Mouse (Mus musculus): ENCODE measurements around the gene Ddx27.

DNA sequence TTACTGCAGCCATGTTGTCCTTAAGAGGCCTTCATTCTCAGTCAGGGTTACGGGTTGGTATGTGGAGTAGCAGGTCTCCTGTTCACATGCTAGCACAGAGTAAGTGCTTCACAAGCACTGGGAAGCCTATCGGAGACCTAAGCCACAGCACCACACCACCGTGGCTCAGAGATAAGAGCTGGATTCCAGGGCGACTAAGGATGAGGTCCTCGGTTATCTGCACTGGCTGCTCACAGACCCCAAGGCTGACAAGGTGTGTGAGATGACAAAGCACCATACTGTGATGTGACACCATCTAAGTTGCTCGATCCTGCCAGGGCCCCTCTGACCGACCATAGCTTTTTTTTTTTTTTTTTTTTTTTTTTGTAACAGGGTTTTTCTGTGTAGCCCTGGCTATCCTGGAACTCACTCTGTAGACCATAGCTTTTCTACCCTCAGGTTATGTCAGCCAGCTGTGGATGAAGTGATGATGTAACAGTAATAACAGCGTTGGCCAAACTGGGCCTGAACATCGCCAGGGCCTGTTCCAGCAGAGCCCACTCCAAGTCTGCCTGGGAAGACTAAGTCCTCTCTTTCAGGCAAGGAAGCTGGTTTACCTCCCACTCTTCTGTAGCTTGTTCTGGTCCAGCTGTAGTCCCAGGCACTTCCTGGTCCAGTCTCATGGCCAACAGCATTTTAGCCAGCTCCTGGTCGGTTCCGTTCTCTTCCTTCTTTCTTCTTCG is 28.6 kb downstream of the Ddx27 start:
- TF ChIP-seq MAFK (IDR thresholded peaks at IDR 0.05; ENCODE audit: insufficient read depth, low read depth, low read length): no peak
- no peak for TF ChIP-seq ZC3H11A (IDR thresholded peaks at IDR 0.05; ENCODE audit: borderline replicate concordance, low read depth, low read length)
- no peak for TF ChIP-seq ZNF384 (IDR thresholded peaks at IDR 0.05; ENCODE audit: low read depth, low read length)
- TF ChIP-seq HCFC1 (IDR thresholded peaks at IDR 0.05; ENCODE audit: borderline replicate concordance, insufficient read depth, low read length): no peak

Data from ES-E14 (cell line).